In the genomic region with DNA sequence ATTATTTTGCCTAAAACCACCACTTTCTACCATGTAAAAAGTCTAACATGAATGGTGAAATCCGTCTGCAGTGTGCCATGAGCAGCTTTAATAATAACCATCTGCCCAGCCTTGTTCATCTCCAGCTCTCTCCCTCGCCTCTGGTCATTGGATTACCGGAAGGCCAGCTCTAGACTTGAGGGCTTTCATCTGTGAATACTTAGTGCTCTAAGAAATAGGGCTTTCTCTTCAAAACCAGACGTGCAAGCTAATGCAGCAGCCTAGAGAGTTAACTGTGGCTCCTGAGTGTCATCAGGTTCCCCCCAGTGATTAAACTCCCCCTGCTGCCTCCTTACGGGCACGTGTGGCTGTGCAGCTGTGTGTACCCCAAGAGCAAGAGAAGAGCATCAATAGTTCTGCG, we compare ENCODE assay signal across 22 mouse cellular contexts. TPM values are rescaled to one million over a fixed set of nuclear protein-coding genes. Genes with fewer than 3 reads are reported as not detected.
DNase-seq lines count a peak whose midpoint lies in the region; ATAC-seq lines count a peak whose summit lies in the region.
"Had no signal": no experiment of that assay in that cellular context is flagged by ENCODE, and none has a peak within 500 bp of the region (broad histone marks: within the 10 kb centered on the region; RNA-seq: fewer than 3 reads in every experiment).

No protein-coding gene starts in this region.

- 32% methylated on average over 7 of the region's 7 CpGs for WGBS in embryonic facial prominence, embryonic 12.5 days
- WGBS in embryonic facial prominence, embryonic 15.5 days = 30% methylated on average over 7 of the region's 7 CpGs

- peaks cover 17% of the 10 kb centered on the region for H3K4me1 ChIP-seq in embryonic facial prominence, embryonic 12.5 days
- H3K4me1 ChIP-seq in embryonic facial prominence, embryonic 15.5 days = 0 out of 2 replicates have a peak, but pooled peaks cover 2% of the 10 kb centered on the region
- H3K4me1 ChIP-seq: forebrain, embryonic 15.5 days; hindbrain, embryonic 15.5 days had no signal

- no peak overlapping the region for H3K4me2 ChIP-seq in embryonic facial prominence, embryonic 12.5 days (replicated peaks)
- no peak overlapping the region for H3K4me2 ChIP-seq in embryonic facial prominence, embryonic 15.5 days (replicated peaks)
- H3K4me2 ChIP-seq: forebrain, embryonic 12.5 days; forebrain, embryonic 15.5 days; heart, embryonic 11.5 days; hindbrain, embryonic 12.5 days; hindbrain, embryonic 15.5 days had no signal

- H3K9ac ChIP-seq in embryonic facial prominence, embryonic 12.5 days = no peak overlapping the region
- no peak overlapping the region for H3K9ac ChIP-seq in embryonic facial prominence, embryonic 15.5 days
- H3K9ac ChIP-seq: forebrain, embryonic 12.5 days; forebrain, embryonic 15.5 days; hindbrain, embryonic 12.5 days; hindbrain, embryonic 15.5 days had no signal

- no peak overlapping the region for H3K4me3 ChIP-seq in embryonic facial prominence, embryonic 12.5 days
- H3K4me3 ChIP-seq in embryonic facial prominence, embryonic 15.5 days (replicated peaks) = no peak overlapping the region
- H3K4me3 ChIP-seq: erythroblast, embryonic 14.5 days; forebrain, embryonic 12.5 days; forebrain, embryonic 15.5 days; hindbrain, embryonic 12.5 days; hindbrain, embryonic 15.5 days had no signal

- no peaks in the 10 kb centered on the region for H3K9me3 ChIP-seq in embryonic facial prominence, embryonic 12.5 days
- H3K9me3 ChIP-seq in embryonic facial prominence, embryonic 15.5 days (replicated peaks) = no peaks in the 10 kb centered on the region
- H3K9me3 ChIP-seq: forebrain, embryonic 12.5 days; forebrain, embryonic 15.5 days; hindbrain, embryonic 12.5 days; hindbrain, embryonic 15.5 days had no signal

- H3K36me3 ChIP-seq in embryonic facial prominence, embryonic 12.5 days = no peaks in the 10 kb centered on the region
- no peaks in the 10 kb centered on the region for H3K36me3 ChIP-seq in embryonic facial prominence, embryonic 15.5 days
- H3K36me3 ChIP-seq: forebrain, embryonic 12.5 days; forebrain, embryonic 15.5 days; hindbrain, embryonic 12.5 days; hindbrain, embryonic 15.5 days had no signal

- ATAC-seq in embryonic facial prominence, embryonic 12.5 days (ENCODE audit: insufficient number of reproducible peaks, insufficient read depth, low FRiP score, low TSS enrichment) = no peak
- no peak for ATAC-seq in embryonic facial prominence, embryonic 15.5 days (ENCODE audit: insufficient number of reproducible peaks, low FRiP score, low TSS enrichment, low read depth)
- ATAC-seq: activated CD4-positive, CD25-positive, alpha-beta regulatory T cell, adult 4 months; forebrain, embryonic 15.5 days; intestine, postnatal 0 days had no signal

- H3K27ac ChIP-seq in embryonic facial prominence, embryonic 12.5 days = 0 out of 2 replicates have a peak overlapping the region, but pooled peaks have one; percentile 41
- peak overlapping the region; percentile 28; the same call in 1 of the 2 replicates for H3K27ac ChIP-seq in embryonic facial prominence, embryonic 15.5 days (replicated peaks)
- H3K27ac ChIP-seq: forebrain, embryonic 12.5 days; forebrain, embryonic 15.5 days; hindbrain, embryonic 12.5 days; hindbrain, embryonic 15.5 days had no signal

- H3K27me3 ChIP-seq in embryonic facial prominence, embryonic 12.5 days = no peaks in the 10 kb centered on the region; the same call in 1 of the 2 replicates
- no peaks in the 10 kb centered on the region; the same call in 1 of the 2 replicates for H3K27me3 ChIP-seq in embryonic facial prominence, embryonic 15.5 days
- H3K27me3 ChIP-seq: forebrain, embryonic 12.5 days; forebrain, embryonic 15.5 days; hindbrain, embryonic 12.5 days; hindbrain, embryonic 15.5 days had no signal

- peak; percentile 27 for DNase-seq in embryo, embryonic 11 days
- DNase-seq in embryo, embryonic 9.5 days (ENCODE audit: extremely low spot score) = no peak
- no peak for DNase-seq in adrenal gland, postnatal 14 days
- DNase-seq in layer of hippocampus, postnatal 14 days (ENCODE audit: low spot score in 2 of 2) = no peak
- DNase-seq: adrenal gland, adult 8-10 months; adrenal gland, postnatal 36 days; cerebellum, adult 18-20 months; cerebellum, adult 9-10 months; cerebellum, postnatal 14 days; gastrocnemius, postnatal 10 days; gastrocnemius, postnatal 36 days had no signal

RNA-seq across cellular contexts. Expression of gene Slco2a1, which starts 25.2 kb away (rescaled TPM):
- polyA plus RNA-seq in embryonic facial prominence, embryonic 12.5 days (2016; fragmentation: Nextera tagmentation; extraction: Ambion mirVana) = 3.5 and 3.7 TPM in 2 replicates
- polyA plus RNA-seq in embryonic facial prominence, embryonic 15.5 days (2015; fragmentation: Nextera tagmentation; extraction: Ambion mirVana) = 9.2 and 10.9 TPM in 2 replicates
- 6.2 and 7.3 TPM in 2 replicates for total RNA-seq in adrenal gland, postnatal 14 days (2021)
- 1 to 10 TPM; 5.3 to 5.8 TPM for total RNA-seq in layer of hippocampus, postnatal 14 days (2021)
- total RNA-seq: granulocyte monocyte progenitor cell, adult 5-6 weeks had no signal
